Mouse (Mus musculus): Measurements from ENCODE around the gene Ppm1l. TPM values are rescaled to one million over a fixed set of nuclear protein-coding genes. Genes with fewer than 3 reads are reported as not detected.
A peak's percentile ranks its signal among the peaks of the same experiment; 100 is the strongest.
"Not testable (repeated sequence)": the region's sequence is repeated elsewhere in the genome, so short reads cannot be mapped to it uniquely, and the experiment has no call there.

Gene Ppm1l
- polyA plus RNA-seq, 1 experiment from 2014 or later: 4.5 TPM

- no peaks in the 10 kb centered on the region for H3K27me3 ChIP-seq
- DNase-seq (no peak), ATAC-seq (ENCODE audit: low read depth) (no peak)
- H3K4me1 ChIP-seq (replicated peaks): peaks cover 3% of the 10 kb centered on the region; the same call in 1 of the 2 replicates
- 77% methylated on average over 6 of the region's 6 CpGs for WGBS (ENCODE audit: insufficient replicate concordance)
- H3K4me2 ChIP-seq: no peak overlapping the region
- H3K9me3 ChIP-seq (replicated peaks): no peaks in the 10 kb centered on the region
- H3K4me3 ChIP-seq (replicated peaks): no peak overlapping the region
- H3K9ac ChIP-seq: no peak overlapping the region
- no peaks in the 10 kb centered on the region for H3K36me3 ChIP-seq
- H3K27ac ChIP-seq: no peak overlapping the region
Measured at GRCm38 (mm10) chr3:69555511-69555910, 238.8 kb downstream of the Ppm1l start.

GRCm38 (mm10) chr3:69556092-69556778 is 239.6 kb downstream of the Ppm1l start:
- H3K4me2 ChIP-seq: no peak overlapping the region
- no peaks in the 10 kb centered on the region for H3K36me3 ChIP-seq
- DNase-seq (no peak), ATAC-seq (ENCODE audit: low read depth) (peak; percentile 51)
- peaks cover 3% of the 10 kb centered on the region; the same call in 1 of the 2 replicates for H3K4me1 ChIP-seq (replicated peaks)
- 74% methylated on average over 12 of the region's 12 CpGs for WGBS (ENCODE audit: insufficient replicate concordance)
- H3K9ac ChIP-seq: no peak overlapping the region
- H3K27me3 ChIP-seq: no peaks in the 10 kb centered on the region
- H3K27ac ChIP-seq: no peak overlapping the region
- no peak overlapping the region for H3K4me3 ChIP-seq (replicated peaks)
- H3K9me3 ChIP-seq (replicated peaks): no peaks in the 10 kb centered on the region

- Histone ChIP-seq H3K4me2 (no peak overlapping the region), H3K4me3 (replicated peaks) (no peak overlapping the region), H3K9ac (no peak overlapping the region), H3K27ac (no peak overlapping the region), H3K9me3 (replicated peaks) (no peaks in the 10 kb centered on the region), H3K4me1 (replicated peaks) (peaks cover 3% of the 10 kb centered on the region; the same call in 1 of the 2 replicates), H3K27me3 (no peaks in the 10 kb centered on the region), H3K36me3 (no peaks in the 10 kb centered on the region)
- WGBS (ENCODE audit: insufficient replicate concordance): 63% methylated on average over 6 of the region's 6 CpGs
- DNase-seq (no peak), ATAC-seq (ENCODE audit: low read depth) (no peak)
Measured at GRCm38 (mm10) chr3:69559316-69559974, 242.8 kb downstream of the Ppm1l start.

GRCm38 (mm10) chr3:69559975-69560330 is 243.3 kb downstream of the Ppm1l start:
- no peaks in the 10 kb centered on the region for H3K9me3 ChIP-seq (replicated peaks)
- WGBS (ENCODE audit: insufficient replicate concordance): 51% methylated on average over 7 of the region's 7 CpGs
- no peak for DNase-seq

GRCm38 (mm10) chr3:69561686-69562085 is 245.0 kb downstream of the Ppm1l start:
- no peaks in the 10 kb centered on the region for H3K9me3 ChIP-seq (replicated peaks)
- WGBS (ENCODE audit: insufficient replicate concordance): 77% methylated on average over 5 of the region's 5 CpGs
- ATAC-seq (ENCODE audit: low read depth): no peak
- no peak overlapping the region for H3K4me3 ChIP-seq (replicated peaks)
- 0 out of 2 replicates have a peak, but pooled peaks cover 2% of the 10 kb centered on the region for H3K4me1 ChIP-seq (replicated peaks)
- no peaks in the 10 kb centered on the region for H3K27me3 ChIP-seq
- no peaks in the 10 kb centered on the region for H3K36me3 ChIP-seq
- no peak overlapping the region for H3K27ac ChIP-seq
- H3K9ac ChIP-seq: no peak overlapping the region
- DNase-seq: no peak
- H3K4me2 ChIP-seq: no peak overlapping the region

More at GRCm38 (mm10) chr3:69559975-69560330, 243.3 kb downstream of the Ppm1l start:
- Histone ChIP-seq H3K27me3 (no peaks in the 10 kb centered on the region), H3K27ac (no peak overlapping the region), H3K9ac (no peak overlapping the region), H3K4me3 (replicated peaks) (no peak overlapping the region), H3K4me2 (no peak overlapping the region), H3K4me1 (replicated peaks) (peaks cover 3% of the 10 kb centered on the region; the same call in 1 of the 2 replicates), H3K36me3 (no peaks in the 10 kb centered on the region)
- ATAC-seq (ENCODE audit: low read depth): no peak

- WGBS (ENCODE audit: insufficient replicate concordance): 64% methylated on average over 6 of the region's 6 CpGs
- H3K36me3 ChIP-seq: no peaks in the 10 kb centered on the region
- ATAC-seq (ENCODE audit: low read depth): no peak
Measured at GRCm38 (mm10) chr3:69563406-69563805, 246.7 kb downstream of the Ppm1l start.

GRCm38 (mm10) chr3:69565586-69565985 is 248.9 kb downstream of the Ppm1l start:
- H3K4me1 ChIP-seq (replicated peaks); H3K4me3 ChIP-seq (replicated peaks); H3K27me3 ChIP-seq; H3K4me2 ChIP-seq; H3K36me3 ChIP-seq; H3K9ac ChIP-seq; H3K9me3 ChIP-seq (replicated peaks); DNase-seq; ATAC-seq (ENCODE audit: low read depth); H3K27ac ChIP-seq: not testable (repeated sequence)
- 88% methylated on average over 1 of the region's 1 CpGs for WGBS (ENCODE audit: insufficient replicate concordance)

More at GRCm38 (mm10) chr3:69563406-69563805, 246.7 kb downstream of the Ppm1l start:
- Histone ChIP-seq H3K27ac (no peak overlapping the region), H3K27me3 (no peaks in the 10 kb centered on the region), H3K4me2 (no peak overlapping the region), H3K4me1 (replicated peaks) (no peaks in the 10 kb centered on the region), H3K4me3 (replicated peaks) (no peak overlapping the region), H3K9me3 (replicated peaks) (no peaks in the 10 kb centered on the region), H3K9ac (no peak overlapping the region)
- no peak for DNase-seq

GRCm38 (mm10) chr3:69572561-69572960 is 255.9 kb downstream of the Ppm1l start:
- Histone ChIP-seq H3K9ac (no peak overlapping the region), H3K9me3 (replicated peaks) (no peaks in the 10 kb centered on the region), H3K36me3 (no peaks in the 10 kb centered on the region), H3K27ac (no peak overlapping the region), H3K27me3 (no peaks in the 10 kb centered on the region), H3K4me1 (replicated peaks) (no peaks in the 10 kb centered on the region), H3K4me2 (no peak overlapping the region), H3K4me3 (replicated peaks) (no peak overlapping the region)
- ATAC-seq (ENCODE audit: low read depth) (no peak), DNase-seq (no peak)
- WGBS (ENCODE audit: insufficient replicate concordance): 73% methylated on average over 5 of the region's 5 CpGs

GRCm38 (mm10) chr3:69575577-69575976 is 258.9 kb downstream of the Ppm1l start:
- H3K9me3 ChIP-seq (replicated peaks): no peaks in the 10 kb centered on the region
- 84% methylated on average over 11 of the region's 11 CpGs for WGBS (ENCODE audit: insufficient replicate concordance)
- no peaks in the 10 kb centered on the region for H3K36me3 ChIP-seq
- H3K4me3 ChIP-seq (replicated peaks): no peak overlapping the region
- no peaks in the 10 kb centered on the region for H3K4me1 ChIP-seq (replicated peaks)
- H3K4me2 ChIP-seq: no peak overlapping the region
- no peak overlapping the region for H3K9ac ChIP-seq
- no peak for ATAC-seq (ENCODE audit: low read depth)
- H3K27me3 ChIP-seq: no peaks in the 10 kb centered on the region
- DNase-seq: no peak
- no peak overlapping the region for H3K27ac ChIP-seq

- WGBS (ENCODE audit: insufficient replicate concordance): 44% methylated on average over 3 of the region's 3 CpGs
- Histone ChIP-seq H3K4me1 (replicated peaks) (no peaks in the 10 kb centered on the region), H3K36me3 (no peaks in the 10 kb centered on the region), H3K4me3 (replicated peaks) (no peak overlapping the region), H3K9me3 (replicated peaks) (no peaks in the 10 kb centered on the region), H3K9ac (no peak overlapping the region), H3K4me2 (no peak overlapping the region), H3K27me3 (no peaks in the 10 kb centered on the region), H3K27ac (no peak overlapping the region)
- ATAC-seq (ENCODE audit: low read depth): no peak
- no peak for DNase-seq
Measured at GRCm38 (mm10) chr3:69576715-69577114, 260.1 kb downstream of the Ppm1l start.

- Histone ChIP-seq H3K9me3 (replicated peaks) (no peaks in the 10 kb centered on the region), H3K4me1 (replicated peaks) (no peaks in the 10 kb centered on the region), H3K36me3 (no peaks in the 10 kb centered on the region), H3K27me3 (no peaks in the 10 kb centered on the region), H3K4me2 (no peak overlapping the region), H3K9ac (no peak overlapping the region), H3K4me3 (replicated peaks) (no peak overlapping the region), H3K27ac (no peak overlapping the region)
- ATAC-seq (ENCODE audit: low read depth): no peak
- 69% methylated on average over 1 of the region's 1 CpGs for WGBS (ENCODE audit: insufficient replicate concordance)
- DNase-seq: no peak
Measured at GRCm38 (mm10) chr3:69578791-69579190, 262.1 kb downstream of the Ppm1l start.

- Histone ChIP-seq H3K4me2 (no peak overlapping the region), H3K9me3 (replicated peaks) (no peaks in the 10 kb centered on the region), H3K4me1 (replicated peaks) (0 out of 2 replicates have a peak, but pooled peaks cover 2% of the 10 kb centered on the region), H3K4me3 (replicated peaks) (no peak overlapping the region), H3K9ac (no peak overlapping the region), H3K27me3 (no peaks in the 10 kb centered on the region), H3K27ac (no peak overlapping the region), H3K36me3 (no peaks in the 10 kb centered on the region)
- WGBS (ENCODE audit: insufficient replicate concordance): 66% methylated on average over 1 of the region's 1 CpGs
- ATAC-seq (ENCODE audit: low read depth) (no peak), DNase-seq (no peak)
Measured at GRCm38 (mm10) chr3:69583798-69584197, 267.1 kb downstream of the Ppm1l start.
